Mouse (Mus musculus): ENCODE measurements around the gene Ankrd22.

Ankrd22 gene

DNA sequence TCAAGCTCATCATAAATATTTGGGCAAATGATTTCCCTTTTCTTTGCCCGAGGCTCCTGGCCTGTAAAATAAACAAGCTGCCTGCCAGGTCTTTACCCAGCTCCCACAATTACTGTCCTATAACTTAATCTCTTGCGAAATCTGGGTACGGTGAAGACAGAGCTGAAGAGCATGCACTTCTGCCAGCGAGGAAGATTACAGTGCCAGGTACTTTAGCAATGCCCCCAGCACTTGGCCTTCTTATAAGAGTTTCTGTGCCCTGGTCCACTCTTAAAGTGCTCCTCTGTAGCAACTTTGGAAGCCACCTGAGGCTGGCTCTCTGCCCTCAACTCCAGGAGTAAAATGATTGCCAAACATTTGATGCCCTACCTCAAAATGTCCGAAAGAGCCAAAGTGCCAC is 70.5 kb downstream of the Ankrd22 start:
- DNase-seq (ENCODE audit: low read depth, low spot score) = no peak

GRCm38 (mm10) chr19:34089011-34089680 is 76.7 kb downstream of the Ankrd22 start:
- DNase-seq (ENCODE audit: low read depth, low spot score) = no peak

GRCm38 (mm10) chr19:34078130-34078529 is 87.7 kb downstream of the Ankrd22 start:
- DNase-seq (ENCODE audit: low read depth, low spot score) = no peak

- no peak for DNase-seq (ENCODE audit: low read depth, low spot score)
Measured at GRCm38 (mm10) chr19:34074239-34074638, 91.6 kb downstream of the Ankrd22 start.
